Mouse (Mus musculus) MEL (cell line): Measurements from ENCODE around the gene Gm9195. TPM values are rescaled to one million over a fixed set of nuclear protein-coding genes. Genes with fewer than 3 reads are reported as not detected.

Source experiments
- DNase-seq: peaks from one replicate; pipeline ENCODE4 v3.0.0; 2011; ENCODE audit warnings: low read depth, low spot score
- H3K27ac ChIP-seq: 2 replicates; pipeline ENCODE4 v1.5.1; 2012; ENCODE audit warnings: low read depth, mild to moderate bottlenecking, control low read depth, low read length, moderate library complexity; ENCODE audit not compliant: control insufficient read depth
- H3K27me3 ChIP-seq, 2 experiments: fragments of 150-350 bp in 1 of 2; sonication (generic) in 1 of 2; 2 replicates each; pipeline ENCODE4 v1.6.1; 2012; ENCODE audit warnings: low read length in 2 of 2, mild to moderate bottlenecking in 2 of 2, improper control_type of control experiment in 1 of 2, moderate library complexity in 1 of 2; ENCODE audit not compliant: insufficient read depth in 2 of 2, control insufficient read depth in 1 of 2
- H3K36me3 ChIP-seq, 2 experiments: 2 replicates each; pipeline ENCODE4 v1.6.1; 2012 to 2014; ENCODE audit warnings: low read length in 2 of 2, improper control_type of control experiment in 1 of 2, inconsistent platforms in 1 of 2, mild to moderate bottlenecking in 1 of 2; ENCODE audit not compliant: insufficient read depth in 2 of 2, control insufficient read depth in 1 of 2
- H3K4me1 ChIP-seq, 2 experiments: fragments of 150-350 bp in 1 of 2; sonication (generic) in 1 of 2; 2 replicates each; pipeline ENCODE4 v1.6.1; 2012; ENCODE audit warnings: low read length in 2 of 2, improper control_type of control experiment in 1 of 2, mild to moderate bottlenecking in 1 of 2; ENCODE audit not compliant: insufficient read depth in 2 of 2, control insufficient read depth in 1 of 2
- H3K4me3 ChIP-seq, 2 experiments: fragments of 150-350 bp in 1 of 2; sonication (generic) in 1 of 2; 2 replicates each; pipeline ENCODE4 v1.5.1; 2012; ENCODE audit warnings: low read depth in 2 of 2, low read length in 2 of 2, mild to moderate bottlenecking in 2 of 2, moderate library complexity in 2 of 2, control low read depth in 1 of 2, improper control_type of control experiment in 1 of 2; ENCODE audit not compliant: control insufficient read depth in 1 of 2, insufficient read depth in 1 of 2
- H3K79me2 ChIP-seq: 2 replicates; pipeline ENCODE4 v1.6.1; 2012; ENCODE audit warnings: mild to moderate bottlenecking, low read length, moderate library complexity; ENCODE audit not compliant: control insufficient read depth, poor library complexity, insufficient read depth
- H3K9ac ChIP-seq: 2 replicates; pipeline ENCODE4 v1.6.1; 2012; ENCODE audit warnings: low read depth, mild to moderate bottlenecking, control low read depth, low read length, moderate library complexity; ENCODE audit not compliant: control insufficient read depth, poor library complexity, severe bottlenecking
- H3K9me3 ChIP-seq: fragments of 150-350 bp; sonication (generic); replicated peaks from 2 replicates; pipeline ENCODE4 v1.6.1; 2012; ENCODE audit warnings: mild to moderate bottlenecking, low read length, improper control_type of control experiment, moderate library complexity; ENCODE audit not compliant: insufficient read depth
- BHLHE40 ChIP-seq: IDR thresholded peaks from 2 replicates; pipeline ENCODE4 v1.6.1; 2012; ENCODE audit warnings: low read depth, mild to moderate bottlenecking, inconsistent platforms, low read length, improper control_type of control experiment, borderline replicate concordance
- E2F4 ChIP-seq: IDR thresholded peaks from 2 replicates; pipeline ENCODE4 v1.6.1; 2011; ENCODE audit warnings: low read depth, low read length, improper control_type of control experiment, borderline replicate concordance
- ELF1 ChIP-seq: IDR thresholded peaks from 2 replicates; pipeline ENCODE4 v1.6.1; 2014; ENCODE audit warnings: low read depth, mild to moderate bottlenecking, inconsistent platforms, low read length, improper control_type of control experiment, moderate library complexity
- EP300 ChIP-seq, 2 experiments: IDR thresholded peaks; 2 replicates each; pipeline ENCODE4 v1.6.1; 2011; ENCODE audit warnings: improper control_type of control experiment in 2 of 2, low read length in 2 of 2, low read depth in 1 of 2, mild to moderate bottlenecking in 1 of 2
- ETS1 ChIP-seq: IDR thresholded peaks from 2 replicates; pipeline ENCODE4 v1.6.1; 2012; ENCODE audit warnings: low read depth, mild to moderate bottlenecking, inconsistent platforms, low read length, improper control_type of control experiment, moderate library complexity
- GABPA ChIP-seq: IDR thresholded peaks from 2 replicates; pipeline ENCODE4 v1.6.1; 2012; ENCODE audit warnings: low read depth, mild to moderate bottlenecking, inconsistent platforms, low read length, improper control_type of control experiment, moderate library complexity
- HCFC1 ChIP-seq: IDR thresholded peaks from 2 replicates; pipeline ENCODE4 v1.6.1; 2012; ENCODE audit warnings: low read depth, mild to moderate bottlenecking, inconsistent platforms, low read length, improper control_type of control experiment, moderate library complexity
- MAFK ChIP-seq: IDR thresholded peaks from 2 replicates; pipeline ENCODE4 v1.6.1; 2011; ENCODE audit warnings: low read depth, mild to moderate bottlenecking, low read length, improper control_type of control experiment, borderline replicate concordance
- MXI1 ChIP-seq: IDR thresholded peaks from 2 replicates; pipeline ENCODE4 v1.6.1; 2011; ENCODE audit warnings: mild to moderate bottlenecking, low read depth, low read length, improper control_type of control experiment
- MYB ChIP-seq: IDR thresholded peaks from 2 replicates; pipeline ENCODE4 v1.6.1; 2011; ENCODE audit warnings: mild to moderate bottlenecking, low read depth, low read length, improper control_type of control experiment
- NELFE ChIP-seq: IDR thresholded peaks from 2 replicates; pipeline ENCODE4 v1.6.1; 2011; ENCODE audit warnings: low read depth, low read length, improper control_type of control experiment
- NRF1 ChIP-seq: IDR thresholded peaks from 2 replicates; pipeline ENCODE4 v1.6.1; 2014; ENCODE audit warnings: low read depth, mild to moderate bottlenecking, inconsistent platforms, low read length, improper control_type of control experiment, moderate library complexity; ENCODE audit not compliant: poor library complexity, insufficient read depth, severe bottlenecking
- POLR2A ChIP-seq, 2 experiments: IDR thresholded peaks; 2 replicates each; pipeline ENCODE4 v1.6.1; 2011 to 2012; ENCODE audit warnings: low read length in 2 of 2, mild to moderate bottlenecking in 2 of 2, control low read depth in 1 of 2, improper control_type of control experiment in 1 of 2, low read depth in 1 of 2, moderate library complexity in 1 of 2; ENCODE audit not compliant: control insufficient read depth in 1 of 2, insufficient read depth in 1 of 2, poor library complexity in 1 of 2
- POLR2AphosphoS5 ChIP-seq: IDR thresholded peaks from 2 replicates; pipeline ENCODE4 v1.6.1; 2012; ENCODE audit warnings: low read depth, borderline replicate concordance, mild to moderate bottlenecking, inconsistent platforms, low read length, moderate library complexity, mixed read lengths
- SIN3A ChIP-seq: IDR thresholded peaks from 2 replicates; pipeline ENCODE4 v1.6.1; 2012; ENCODE audit warnings: low read length, improper control_type of control experiment, inconsistent platforms
- TAL1 ChIP-seq: IDR thresholded peaks from 2 replicates; pipeline ENCODE4 v1.6.1; 2012; ENCODE audit warnings: mild to moderate bottlenecking, inconsistent platforms, low read length, moderate library complexity, mixed read lengths
- TBP ChIP-seq: IDR thresholded peaks from 2 replicates; pipeline ENCODE4 v1.8.0; 2011; ENCODE audit warnings: low read depth, low read length, improper control_type of control experiment
- UBTF ChIP-seq: IDR thresholded peaks from 2 replicates; pipeline ENCODE4 v1.6.1; 2012; ENCODE audit warnings: low read depth, mild to moderate bottlenecking, inconsistent platforms, low read length, improper control_type of control experiment, moderate library complexity, borderline replicate concordance; ENCODE audit not compliant: insufficient read depth
- USF1 ChIP-seq: IDR thresholded peaks from 2 replicates; pipeline ENCODE4 v1.6.1; 2014; ENCODE audit warnings: low read depth, mild to moderate bottlenecking, inconsistent platforms, low read length, improper control_type of control experiment, moderate library complexity
- ZC3H11A ChIP-seq: IDR thresholded peaks from 2 replicates; pipeline ENCODE4 v1.6.1; 2012; ENCODE audit warnings: low read depth, mild to moderate bottlenecking, inconsistent platforms, low read length, improper control_type of control experiment
- ZKSCAN1 ChIP-seq: IDR thresholded peaks from 2 replicates; pipeline ENCODE4 v1.6.1; 2012; ENCODE audit warnings: low read depth, mild to moderate bottlenecking, inconsistent platforms, low read length, improper control_type of control experiment, moderate library complexity
- polyA plus RNA-seq, 2 experiments: library from polyadenylated mRNA; stranded (reverse) in 1 of 2; unstranded in 1 of 2; fragments of >175 nt in 1 of 2; fragments of >200 nt in 1 of 2; gene quantifications; 2 replicates each; pipeline versions ENCODE4 v1.2.1 to v1.2.4; 2012; ENCODE audit warnings: low replicate concordance in 2 of 2, low read depth in 1 of 2; ENCODE audit not compliant: insufficient read length in 2 of 2, insufficient read depth in 1 of 2, missing spikeins in 1 of 2
- total RNA-seq: library from RNA; depleted of rRNA; stranded (reverse); fragments of 300-350 nt; gene quantifications from 2 replicates; pipeline ENCODE4 v1.2.3, GENCODE M21; 2012

Gm9195 gene
- total and polyA plus RNA-seq, 3 experiments, result not detected

DNA sequence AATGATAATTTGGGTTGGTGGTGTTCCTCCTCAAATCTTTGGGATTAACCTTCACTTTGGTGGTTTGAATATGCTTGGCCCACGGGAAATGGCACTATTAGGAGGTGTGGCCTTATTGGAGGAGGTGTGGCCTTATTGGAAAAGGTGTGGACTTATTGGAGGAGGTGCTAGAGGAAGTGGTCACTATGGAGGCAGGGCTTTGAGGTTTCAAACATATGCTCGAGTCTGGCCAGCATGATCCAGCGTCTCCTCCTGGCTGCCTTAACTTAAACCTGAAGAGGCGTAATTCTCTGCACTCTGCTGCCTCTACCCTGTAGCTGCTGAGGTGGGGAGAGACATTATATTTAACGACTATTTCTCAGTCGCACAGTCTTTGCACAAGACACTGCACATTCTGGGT is 11.6 kb upstream of the Gm9195 start:
- H3K9me3 ChIP-seq, result no peaks in the 10 kb centered on the region
- no peak overlapping the region for H3K4me3 ChIP-seq
- no peak overlapping the region for H3K9ac ChIP-seq
- no peaks in the 10 kb centered on the region for H3K79me2 ChIP-seq
- no peaks in the 10 kb centered on the region for H3K27me3 ChIP-seq
- H3K36me3 ChIP-seq, result no peaks in the 10 kb centered on the region
- H3K4me1 ChIP-seq, result no peaks in the 10 kb centered on the region
- TF ChIP-seq TBP, result no peak
- TF ChIP-seq NELFE, result no peak
- no peak for TF ChIP-seq E2F4
- no peak for TF ChIP-seq BHLHE40
- no peak for TF ChIP-seq ETS1
- TF ChIP-seq NRF1, result no peak
- TF ChIP-seq SIN3A, result no peak
- TF ChIP-seq EP300 (IDR thresholded peaks at IDR 0.05; ENCODE audit: low read depth in 1 of 2, low read length in 2 of 2), result no peak
- TF ChIP-seq POLR2AphosphoS5, result no peak
- TF ChIP-seq ELF1, result no peak
- no peak for TF ChIP-seq ZKSCAN1
- TF ChIP-seq USF1, result no peak
- TF ChIP-seq, all 39 proteins: peak for 0
- no peak for DNase-seq
- H3K27ac ChIP-seq, result no peak overlapping the region

DNA sequence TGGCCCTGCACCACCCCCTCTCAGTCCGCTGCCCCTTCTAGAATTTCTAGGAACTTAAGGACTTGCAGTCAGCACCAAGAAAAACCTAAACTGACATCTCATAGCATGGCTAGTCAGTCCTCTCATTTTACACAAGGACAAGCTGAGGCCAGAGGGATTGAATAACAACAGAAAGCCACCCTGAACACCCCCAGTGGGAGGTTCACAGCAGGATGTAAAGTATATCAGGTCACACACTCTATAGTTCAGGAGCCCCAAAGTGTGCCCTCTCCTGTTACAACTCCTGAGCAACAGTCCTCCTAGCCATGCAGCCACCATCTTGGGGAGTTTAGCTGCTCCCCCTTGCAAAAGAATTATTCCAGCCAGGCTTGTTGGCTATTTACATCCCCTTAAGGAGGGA is 2.1 kb upstream of the Gm9195 start:
- no peaks in the 10 kb centered on the region for H3K4me1 ChIP-seq
- H3K9ac ChIP-seq, result no peak overlapping the region
- TF ChIP-seq UBTF (no peak), ZC3H11A (no peak), HCFC1 (no peak), NELFE (no peak), ETS1 (no peak), MXI1 (no peak), SIN3A (no peak), MAFK (no peak), MYB (no peak), E2F4 (no peak), GABPA (no peak), TAL1 (no peak), POLR2A (IDR thresholded peaks at IDR 0.05; ENCODE audit: control insufficient read depth in 1 of 2, insufficient read depth in 1 of 2, low read depth in 1 of 2, low read length in 2 of 2, poor library complexity in 1 of 2) (no peak)
- no peaks in the 10 kb centered on the region for H3K79me2 ChIP-seq
- H3K36me3 ChIP-seq, result no peaks in the 10 kb centered on the region
- H3K4me3 ChIP-seq, result no peak overlapping the region
- H3K9me3 ChIP-seq, result no peaks in the 10 kb centered on the region
- H3K27ac ChIP-seq, result no peak overlapping the region
- H3K27me3 ChIP-seq, result no peaks in the 10 kb centered on the region
- DNase-seq, result no peak
